Mouse (Mus musculus) liver, embryonic 11.5 days (tissue): ENCODE measurements around the gene Faim2. TPM values are rescaled to one million over a fixed set of nuclear protein-coding genes. Genes with fewer than 3 reads are reported as not detected.

Experiments
- ATAC-seq: fragments of 200-750 bp; cut with Nextera tagmentation; replicated peaks from 2 replicates; pipeline ENCODE4 v1.8.0; 2017; ENCODE audit warnings: moderate number of reproducible peaks, mild to moderate bottlenecking, moderate TSS enrichment, moderate library complexity; ENCODE audit not compliant: low FRiP score
- DNase-seq: peaks from one replicate; pipeline ENCODE4 v3.0.0-alpha.2; 2017; ENCODE audit warnings: low spot score
- H3K27ac ChIP-seq: fragments of 300-500 bp; sonication (generic); 2 replicates; pipeline ENCODE4 v1.5.1; 2014; ENCODE audit warnings: mild to moderate bottlenecking, low read depth, low read length, control low read depth
- H3K27me3 ChIP-seq: fragments of 300-500 bp; sonication (generic); replicated peaks from 2 replicates; pipeline ENCODE4 v1.6.1; 2014; ENCODE audit warnings: low read length, mixed read lengths; ENCODE audit not compliant: control insufficient read depth, insufficient read depth
- H3K36me3 ChIP-seq: fragments of 300-500 bp; sonication (generic); 2 replicates; pipeline ENCODE4 v1.6.1; 2014; ENCODE audit warnings: mild to moderate bottlenecking, low read length, moderate library complexity, mixed read lengths; ENCODE audit not compliant: control insufficient read depth, insufficient read depth
- H3K4me1 ChIP-seq: fragments of 300-500 bp; sonication (generic); replicated peaks from 2 replicates; pipeline ENCODE4 v1.6.1; 2014; ENCODE audit warnings: low read length, mixed read lengths; ENCODE audit not compliant: control insufficient read depth, insufficient read depth
- H3K4me2 ChIP-seq: fragments of 300-500 bp; sonication (generic); 2 replicates; pipeline ENCODE4 v1.6.1; 2014; ENCODE audit warnings: mild to moderate bottlenecking, control low read depth, moderate library complexity
- H3K4me3 ChIP-seq: fragments of 300-500 bp; sonication (generic); 2 replicates; pipeline ENCODE4 v1.5.1; 2014; ENCODE audit warnings: low read depth, low read length, control low read depth
- H3K9ac ChIP-seq: fragments of 300-500 bp; sonication (generic); 2 replicates; pipeline ENCODE4 v1.6.1; 2014; ENCODE audit warnings: low read depth, low read length, control low read depth
- H3K9me3 ChIP-seq: fragments of 300-500 bp; sonication (generic); 2 replicates; pipeline ENCODE4 v1.6.1; 2016; ENCODE audit warnings: low read length, inconsistent platforms, mixed read lengths; ENCODE audit not compliant: control insufficient read depth
- WGBS: fragments of 180-500 bp; shearing (Covaris S2); extraction: QIAGEN DNeasy Blood & Tissue Kit; methylation state at CpG from one replicate; pipeline ENCODE4 v1.1.7; 2014; 5-methylcytosine and 5-hydroxymethylcytosine counted together
- polyA plus RNA-seq: library from polyadenylated mRNA; unstranded; fragments of >200 nt; fragmentation: Nextera tagmentation; extraction: Ambion mirVana; gene quantifications from 2 replicates; pipeline ENCODE4 v1.2.1, GENCODE M21; 2014

The Faim2 gene
- polyA plus RNA-seq, result 0.19 and 0.22 TPM in 2 replicates

GRCm38 (mm10) chr15:99527629-99528353, at the start of gene Faim2:
Gene Faim2, minus strand, starts transcription at chr15:99528165.
- no peak for ATAC-seq
- no peaks in the 10 kb centered on the region; the same call in 1 of the 2 replicates for H3K4me1 ChIP-seq
- H3K4me3 ChIP-seq, result no peak within 1 kb of the TSS
- no peaks in the 10 kb centered on the region for H3K9me3 ChIP-seq
- H3K4me2 ChIP-seq, result no peak within 1 kb of the TSS
- H3K27me3 ChIP-seq, result peaks cover 24% of the 10 kb centered on the region
- DNase-seq, result no peak
- no peak within 1 kb of the TSS for H3K9ac ChIP-seq
- H3K27ac ChIP-seq, result no peak within 1 kb of the TSS
- no peaks in the 10 kb centered on the region for H3K36me3 ChIP-seq
- 28% methylated on average over 27 of the region's 27 CpGs for WGBS

GRCm38 (mm10) chr15:99569123-99569522, 41.2 kb upstream of the Faim2 start:
- H3K27ac ChIP-seq, result no peak overlapping the region
- H3K4me1 ChIP-seq, result no peaks in the 10 kb centered on the region
- no peak for DNase-seq
- no peak for ATAC-seq
- H3K9ac ChIP-seq, result no peak overlapping the region
- WGBS, result 76% methylated on average over 10 of the region's 10 CpGs
- H3K27me3 ChIP-seq, result peaks cover 3% of the 10 kb centered on the region; the same call in 1 of the 2 replicates
- H3K4me3 ChIP-seq, result no peak overlapping the region
- no peak overlapping the region for H3K4me2 ChIP-seq
- H3K36me3 ChIP-seq, result no peaks in the 10 kb centered on the region
- no peaks in the 10 kb centered on the region for H3K9me3 ChIP-seq

- no peak overlapping the region for H3K4me2 ChIP-seq
- peaks cover 2% of the 10 kb centered on the region; the same call in 1 of the 2 replicates for H3K27me3 ChIP-seq
- no peak overlapping the region for H3K27ac ChIP-seq
- DNase-seq (no peak), ATAC-seq (no peak)
- no peaks in the 10 kb centered on the region for H3K9me3 ChIP-seq
- no peak overlapping the region for H3K4me3 ChIP-seq
- no peaks in the 10 kb centered on the region for H3K36me3 ChIP-seq
- H3K9ac ChIP-seq, result no peak overlapping the region
- 62% methylated on average over 6 of the region's 6 CpGs for WGBS
- no peaks in the 10 kb centered on the region for H3K4me1 ChIP-seq
These were observed 40.7 kb upstream of the Faim2 start for GRCm38 (mm10) chr15:99568682-99569081.

- H3K9me3 ChIP-seq, result no peaks in the 10 kb centered on the region
- 64% methylated on average over 4 of the region's 4 CpGs for WGBS
- no peak overlapping the region for H3K27ac ChIP-seq
- no peaks in the 10 kb centered on the region for H3K36me3 ChIP-seq
- H3K4me2 ChIP-seq, result no peak overlapping the region
- H3K4me3 ChIP-seq, result no peak overlapping the region
- DNase-seq (no peak), ATAC-seq (no peak)
- no peaks in the 10 kb centered on the region for H3K4me1 ChIP-seq
- H3K27me3 ChIP-seq, result peaks cover 2% of the 10 kb centered on the region; the same call in 1 of the 2 replicates
- no peak overlapping the region for H3K9ac ChIP-seq
These were observed 39.4 kb upstream of the Faim2 start for GRCm38 (mm10) chr15:99567371-99567770.

- H3K9me3 ChIP-seq, result no peaks in the 10 kb centered on the region
- H3K4me2 ChIP-seq, result no peak overlapping the region
- H3K27ac ChIP-seq, result no peak overlapping the region
- no peak overlapping the region for H3K4me3 ChIP-seq
- no peaks in the 10 kb centered on the region for H3K4me1 ChIP-seq
- 0 out of 2 replicates have a peak, but pooled peaks cover 4% of the 10 kb centered on the region for H3K27me3 ChIP-seq
- H3K36me3 ChIP-seq, result no peaks in the 10 kb centered on the region
- WGBS, result 71% methylated on average over 10 of the region's 10 CpGs
- no peak for DNase-seq
- no peak overlapping the region for H3K9ac ChIP-seq
- ATAC-seq, result no peak
These were observed 32.3 kb upstream of the Faim2 start for GRCm38 (mm10) chr15:99560246-99560645.

- no peak for ATAC-seq
- Histone ChIP-seq H3K9me3 (no peaks in the 10 kb centered on the region), H3K4me2 (no peak overlapping the region), H3K36me3 (no peaks in the 10 kb centered on the region), H3K4me1 (no peaks in the 10 kb centered on the region), H3K27ac (no peak overlapping the region), H3K27me3 (0 out of 2 replicates have a peak, but pooled peaks cover 4% of the 10 kb centered on the region), H3K4me3 (no peak overlapping the region), H3K9ac (no peak overlapping the region)
- WGBS, result 81% methylated on average over 1 of the region's 1 CpGs
- no peak for DNase-seq
These were observed 31.0 kb upstream of the Faim2 start for GRCm38 (mm10) chr15:99558947-99559346.

- Histone ChIP-seq H3K4me1 (no peaks in the 10 kb centered on the region), H3K36me3 (no peaks in the 10 kb centered on the region), H3K27ac (no peak overlapping the region), H3K9me3 (no peaks in the 10 kb centered on the region), H3K4me2 (no peak overlapping the region), H3K9ac (no peak overlapping the region), H3K4me3 (no peak overlapping the region), H3K27me3 (no peaks in the 10 kb centered on the region)
- no peak for ATAC-seq
- DNase-seq, result no peak
- WGBS, result 70% methylated on average over 6 of the region's 6 CpGs
These were observed 25.8 kb upstream of the Faim2 start for GRCm38 (mm10) chr15:99553767-99554166.

GRCm38 (mm10) chr15:99549901-99550300, 21.9 kb upstream of the Faim2 start:
- Histone ChIP-seq H3K4me2 (no peak overlapping the region), H3K4me3 (no peak overlapping the region), H3K27me3 (peaks cover 6% of the 10 kb centered on the region; the same call in 1 of the 2 replicates), H3K27ac (no peak overlapping the region), H3K36me3 (no peaks in the 10 kb centered on the region), H3K9ac (no peak overlapping the region), H3K4me1 (no peaks in the 10 kb centered on the region), H3K9me3 (no peaks in the 10 kb centered on the region)
- ATAC-seq, result no peak
- WGBS, result 54% methylated on average over 2 of the region's 2 CpGs
- no peak for DNase-seq

- no peak for ATAC-seq
These were observed 19.8 kb upstream of the Faim2 start for GRCm38 (mm10) chr15:99547732-99548131.

More at GRCm38 (mm10) chr15:99547732-99548131, 19.8 kb upstream of the Faim2 start:
- DNase-seq, result no peak
- Histone ChIP-seq H3K4me3 (no peak overlapping the region), H3K27ac (no peak overlapping the region), H3K4me2 (no peak overlapping the region), H3K4me1 (no peaks in the 10 kb centered on the region), H3K36me3 (no peaks in the 10 kb centered on the region), H3K27me3 (peaks cover 17% of the 10 kb centered on the region; the same call in 1 of the 2 replicates), H3K9me3 (no peaks in the 10 kb centered on the region), H3K9ac (no peak overlapping the region)
- 75% methylated on average over 6 of the region's 6 CpGs for WGBS
